Mouse (Mus musculus) liver, embryonic 14 days (tissue): Measurements from ENCODE around the gene Pou6f1. TPM values are rescaled to one million over a fixed set of nuclear protein-coding genes. Genes with fewer than 3 reads are reported as not detected.

Experiments used
- polyA plus RNA-seq: library from polyadenylated mRNA; depleted of rRNA; stranded (reverse); fragments of >200 nt; gene quantifications from 2 replicates; pipeline ENCODE4 v1.2.3, GENCODE M21; 2012; rRNA removed

Pou6f1 gene
- polyA plus RNA-seq: 0.33 and 0.37 TPM in 2 replicates

DNA sequence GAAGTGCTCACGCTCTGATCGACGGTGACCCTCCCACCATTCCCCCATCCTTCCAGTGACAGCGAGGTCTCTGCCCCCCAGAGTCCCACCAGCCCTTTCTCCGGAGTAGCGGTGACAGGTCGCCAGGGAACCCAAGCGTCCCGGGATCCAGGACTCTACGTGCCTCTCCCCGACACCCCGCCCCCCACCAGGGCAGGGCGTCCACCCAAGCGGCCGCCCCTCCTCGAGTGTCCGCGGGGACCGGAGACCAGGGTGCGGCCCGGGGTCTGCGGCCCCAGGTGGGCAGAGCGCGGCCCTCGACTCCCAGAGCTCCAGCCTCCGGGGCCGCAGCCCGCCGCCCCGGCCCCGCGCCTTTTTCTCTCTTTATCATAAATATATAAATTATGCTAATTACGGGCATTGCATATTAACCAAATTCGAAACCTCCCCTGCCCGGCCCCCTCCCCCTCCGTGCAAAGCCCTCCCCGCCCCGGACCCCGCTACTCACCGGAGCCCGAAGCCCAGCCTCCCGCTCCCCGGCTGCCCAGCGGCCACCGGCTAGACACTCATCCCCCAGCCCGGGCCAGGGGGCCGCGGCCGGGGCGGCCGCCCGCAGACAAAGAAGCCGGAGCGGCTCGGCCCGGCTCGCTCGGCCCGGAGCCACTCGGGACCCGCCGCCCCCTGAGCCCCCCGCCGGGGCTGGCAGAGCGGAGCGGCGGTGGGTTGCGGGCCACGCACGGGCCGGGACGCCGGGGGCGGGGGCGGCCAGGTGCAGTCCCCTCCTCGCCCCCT, at the start of gene Pou6f1:
Gene Pou6f1 (minus strand): TSS at position 709 of the 771 bp plus-strand sequence.

DNA sequence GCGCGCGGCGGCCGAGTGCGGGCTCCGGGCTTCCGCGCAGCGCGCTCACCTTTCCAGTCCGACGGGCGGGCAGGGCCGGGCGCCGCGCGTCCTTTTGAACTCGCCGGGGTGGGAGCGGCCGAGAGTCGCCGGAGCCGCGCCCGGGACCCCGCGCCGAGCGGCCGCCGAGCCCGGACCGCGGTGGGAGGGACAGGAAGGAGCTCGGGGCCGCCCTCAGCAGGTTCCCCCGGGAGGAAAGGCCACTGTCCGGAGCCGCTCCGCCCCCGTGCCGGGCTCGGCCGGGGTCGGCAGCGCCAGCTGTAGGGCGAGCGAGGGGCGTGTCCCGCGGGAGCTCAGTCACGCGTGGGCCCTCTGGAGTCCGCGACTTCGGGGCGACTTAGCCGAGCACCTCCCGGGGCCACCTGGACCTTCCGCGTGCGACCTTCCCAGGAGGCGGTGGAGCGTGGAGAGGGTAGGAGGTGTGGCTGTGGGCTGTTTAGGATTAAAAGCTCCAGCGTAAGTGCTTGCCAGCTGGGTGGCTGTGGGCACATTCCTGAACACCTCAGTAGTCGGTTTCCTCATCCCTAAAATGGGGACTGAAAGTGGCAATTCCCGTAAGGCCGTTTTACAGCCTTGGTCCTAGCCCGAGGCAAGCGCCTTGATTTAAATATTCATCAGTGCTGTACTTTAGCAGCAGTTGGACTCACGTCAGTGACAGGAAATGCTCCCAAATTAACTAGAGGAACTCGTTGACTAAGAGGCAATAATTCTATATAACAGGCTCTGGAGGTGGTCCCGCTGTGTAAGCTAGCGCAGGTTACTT, 37.1 kb upstream of the Pou6f1 start, which contains the start of gene Smagp:
Gene Smagp (minus strand): TSS at position 241 of the 802 bp plus-strand sequence.

DNA sequence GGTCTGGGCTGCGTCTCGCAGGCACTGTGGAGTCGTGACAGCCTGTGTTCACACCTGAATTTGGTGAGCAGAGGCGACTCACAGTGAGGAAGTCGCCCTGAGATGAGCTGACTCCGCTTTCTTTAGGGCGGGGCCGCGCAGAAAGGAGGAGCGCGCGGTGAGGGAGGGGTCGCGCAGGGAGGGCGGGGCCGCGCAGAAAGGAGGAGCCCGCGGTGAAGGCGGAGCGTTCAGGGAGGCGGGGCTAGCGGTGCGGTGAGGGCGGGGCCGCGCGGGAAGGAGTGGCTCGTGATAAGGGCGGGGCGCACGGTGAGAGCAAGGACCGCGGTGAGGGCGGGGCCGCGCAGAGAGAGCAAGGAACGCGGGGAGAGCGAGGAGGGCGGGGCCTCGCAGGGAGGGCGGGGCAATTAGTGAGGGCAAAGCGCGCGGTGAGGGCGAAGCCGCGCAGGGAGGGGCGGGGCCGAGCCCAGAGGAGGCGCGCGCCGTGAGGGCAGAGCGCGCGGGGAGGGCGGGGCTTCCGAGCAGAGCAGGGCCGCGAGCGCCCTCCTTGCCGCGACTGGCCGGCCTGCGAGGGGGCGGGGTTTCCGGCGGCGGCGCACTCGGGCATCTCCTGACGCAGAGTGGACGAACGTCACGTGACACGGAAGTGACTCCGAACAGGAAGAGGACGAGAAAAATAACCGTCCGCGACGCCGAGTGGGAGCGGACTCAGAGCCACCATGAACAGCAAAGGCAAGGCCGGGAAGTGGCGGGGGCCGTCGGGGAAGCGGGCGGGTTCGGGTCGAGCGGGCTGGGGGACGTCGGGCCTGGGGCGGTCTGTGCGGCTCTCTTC, 15.4 kb upstream of the Pou6f1 start, which contains the start of gene Dazap2:
Gene Dazap2 (plus strand): TSS at position 354 of the 829 bp plus-strand sequence.

DNA sequence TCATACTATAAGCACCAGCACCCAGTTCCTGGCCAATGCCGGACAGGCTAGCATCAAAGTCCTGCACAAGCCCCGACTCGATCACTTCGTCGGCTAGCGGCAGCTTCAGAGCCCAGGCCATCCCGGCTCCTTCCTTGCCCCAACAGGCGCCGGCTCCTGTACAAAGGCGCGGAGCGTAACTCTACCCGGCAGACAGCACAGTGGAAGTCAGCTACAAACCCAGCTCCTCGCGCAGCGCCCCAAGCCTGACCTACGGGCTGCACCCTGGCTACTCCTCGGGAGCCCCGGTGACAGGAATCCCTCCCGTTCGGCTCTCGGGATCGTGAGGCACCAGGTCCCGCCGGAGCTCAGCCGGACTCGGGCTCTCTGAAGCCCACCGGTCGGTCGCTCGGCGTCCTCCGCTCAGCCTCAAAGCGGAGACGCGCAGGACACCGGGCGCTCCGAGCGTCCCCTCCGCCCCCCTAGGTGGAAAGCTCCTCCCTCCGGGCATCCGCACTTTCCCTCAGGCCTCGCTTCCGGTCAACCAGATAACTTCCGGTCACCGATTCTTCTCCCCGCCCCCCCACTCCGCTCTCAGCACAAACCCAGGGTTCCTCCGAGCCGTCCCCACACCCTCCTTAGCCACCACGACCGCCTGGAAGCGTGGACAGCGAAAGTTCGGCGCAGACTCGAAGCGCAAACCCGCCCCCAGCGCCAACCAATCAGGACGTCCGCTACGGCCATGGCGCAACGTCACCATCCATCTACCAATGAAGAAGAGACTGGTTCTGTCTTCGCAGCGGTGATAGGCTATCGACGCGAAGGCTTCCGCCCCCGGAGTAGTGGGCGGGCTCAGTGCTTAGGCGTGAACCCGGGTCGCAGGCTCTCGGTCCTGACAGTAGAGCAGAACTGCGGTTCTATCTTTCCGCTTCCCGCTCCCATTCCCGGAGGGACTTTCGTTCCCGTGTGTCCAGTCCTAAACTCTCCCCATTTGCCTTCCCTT, 48.2 kb downstream of the Pou6f1 start, which contains the start of gene Tfcp2:
Gene Tfcp2 (minus strand): TSS at position 683 of the 982 bp plus-strand sequence.

Other genes starting within 250 kb of the Pou6f1 start
- gene Methig1, start 246.8 kb downstream of the Pou6f1 start, polyA plus RNA-seq: 0.01 and 0.03 TPM in 2 replicates
- gene Mettl7a2, start 246.8 kb downstream of the Pou6f1 start, polyA plus RNA-seq: 0.02 TPM in 1 of 2 replicates, not detected in the other
- gene Higd1c, start 235.4 kb downstream of the Pou6f1 start, polyA plus RNA-seq: not detected in 2 replicates
- 0.02 TPM in 1 of 2 replicates, not detected in the other for gene Gm5475, start 177.8 kb downstream of the Pou6f1 start, polyA plus RNA-seq
- 30.0 and 37.1 TPM in 2 replicates for gene Slc11a2, start 174.9 kb downstream of the Pou6f1 start, polyA plus RNA-seq
- 13.9 and 15.9 TPM in 2 replicates for gene Letmd1, start 131.0 kb downstream of the Pou6f1 start, polyA plus RNA-seq
- gene Csrnp2, start 104.5 kb downstream of the Pou6f1 start, polyA plus RNA-seq: 0.51 and 0.55 TPM in 2 replicates
- 2.3 and 2.6 TPM in 2 replicates for gene Tfcp2, start 48.0 kb downstream of the Pou6f1 start, polyA plus RNA-seq
- 97.1 and 117 TPM in 2 replicates for gene Dazap2, start 15.4 kb upstream of the Pou6f1 start, polyA plus RNA-seq
- gene Smagp, start 37.0 kb upstream of the Pou6f1 start, polyA plus RNA-seq: 6.4 and 7.3 TPM in 2 replicates
- 18.0 and 18.6 TPM in 2 replicates for gene Bin2, start 69.6 kb upstream of the Pou6f1 start, polyA plus RNA-seq
- gene Cela1, start 87.9 kb upstream of the Pou6f1 start, polyA plus RNA-seq: 7.2 and 9.2 TPM in 2 replicates
- 0.37 and 0.53 TPM in 2 replicates for gene Galnt6, start 129.4 kb upstream of the Pou6f1 start, polyA plus RNA-seq
- 0.07 and 0.22 TPM in 2 replicates for gene Slc4a8, start 161.8 kb upstream of the Pou6f1 start, polyA plus RNA-seq